Mouse (Mus musculus): ENCODE data around the gene Eno2. TPM values are rescaled to one million over a fixed set of nuclear protein-coding genes. Genes with fewer than 3 reads are reported as not detected.

Gene Eno2
- polyA plus RNA-seq, 1 experiment from 2014 or later: 89.2 TPM

- Histone ChIP-seq H3K27ac (no peak overlapping the region), H3K4me2 (no peak overlapping the region), H3K9ac (no peak overlapping the region), H3K27me3 (replicated peaks) (no peaks in the 10 kb centered on the region), H3K9me3 (no peaks in the 10 kb centered on the region), H3K4me1 (no peaks in the 10 kb centered on the region), H3K4me3 (no peak overlapping the region), H3K36me3 (replicated peaks) (no peaks in the 10 kb centered on the region)
- 86% methylated on average over 8 of the region's 8 CpGs for WGBS
- ATAC-seq (replicated peaks): no peak
Measured at GRCm38 (mm10) chr6:124729850-124730705, 39.4 kb downstream of the Eno2 start.

DNA sequence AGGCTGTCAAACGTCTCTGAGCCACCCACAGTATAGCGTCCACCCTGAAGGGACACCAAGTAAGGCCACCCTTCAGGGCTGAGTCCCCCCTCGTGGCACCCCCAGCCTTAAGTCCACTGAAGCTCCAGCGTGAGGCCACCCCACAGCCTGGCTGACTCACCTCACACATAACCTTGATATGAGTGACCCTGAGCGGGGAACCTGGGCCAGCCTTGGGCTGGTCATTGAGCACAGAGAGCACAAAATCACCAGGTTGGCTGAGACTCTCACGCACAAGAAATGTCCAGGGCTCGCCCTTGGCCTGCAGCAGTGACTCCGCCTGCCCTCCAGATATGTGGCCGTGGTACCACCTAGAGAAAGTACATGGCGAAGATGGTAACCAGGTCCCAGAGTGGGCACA lies 40.9 kb downstream of the Eno2 start:
- no peaks in the 10 kb centered on the region for H3K9me3 ChIP-seq
- H3K27me3 ChIP-seq (replicated peaks): no peaks in the 10 kb centered on the region
- no peaks in the 10 kb centered on the region for H3K4me1 ChIP-seq
- no peak overlapping the region for H3K4me3 ChIP-seq
- WGBS: 85% methylated on average over 10 of the region's 10 CpGs
- no peak overlapping the region for H3K9ac ChIP-seq
- H3K36me3 ChIP-seq (replicated peaks): no peaks in the 10 kb centered on the region
- no peak overlapping the region for H3K27ac ChIP-seq
- no peak for ATAC-seq (replicated peaks)
- no peak overlapping the region for H3K4me2 ChIP-seq

DNA sequence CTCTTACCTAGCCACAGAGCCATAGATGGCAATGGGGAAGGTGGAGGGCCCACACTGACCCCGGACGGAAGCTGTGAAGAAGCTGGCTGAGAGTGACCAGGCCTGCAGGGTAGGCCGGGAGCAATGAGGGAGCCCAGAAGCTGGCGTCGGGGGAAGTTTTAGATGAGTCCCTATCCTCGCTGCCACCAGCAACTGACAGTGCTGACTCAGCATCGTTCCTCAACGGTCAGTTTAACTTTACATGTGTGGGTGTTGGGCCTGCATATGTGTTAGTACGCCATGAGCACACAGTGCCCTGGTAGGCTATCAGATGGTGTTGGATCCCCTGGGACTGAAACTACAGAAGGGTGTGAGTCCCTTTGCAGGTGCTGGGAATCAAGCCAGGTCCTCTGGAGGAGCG lies 45.0 kb downstream of the Eno2 start:
- Histone ChIP-seq H3K4me2 (no peak overlapping the region), H3K4me1 (no peaks in the 10 kb centered on the region), H3K9me3 (no peaks in the 10 kb centered on the region), H3K4me3 (no peak overlapping the region), H3K27me3 (replicated peaks) (no peaks in the 10 kb centered on the region), H3K9ac (no peak overlapping the region), H3K36me3 (replicated peaks) (no peaks in the 10 kb centered on the region), H3K27ac (no peak overlapping the region)
- WGBS: 93% methylated on average over 10 of the region's 10 CpGs
- no peak for ATAC-seq (replicated peaks)

DNA sequence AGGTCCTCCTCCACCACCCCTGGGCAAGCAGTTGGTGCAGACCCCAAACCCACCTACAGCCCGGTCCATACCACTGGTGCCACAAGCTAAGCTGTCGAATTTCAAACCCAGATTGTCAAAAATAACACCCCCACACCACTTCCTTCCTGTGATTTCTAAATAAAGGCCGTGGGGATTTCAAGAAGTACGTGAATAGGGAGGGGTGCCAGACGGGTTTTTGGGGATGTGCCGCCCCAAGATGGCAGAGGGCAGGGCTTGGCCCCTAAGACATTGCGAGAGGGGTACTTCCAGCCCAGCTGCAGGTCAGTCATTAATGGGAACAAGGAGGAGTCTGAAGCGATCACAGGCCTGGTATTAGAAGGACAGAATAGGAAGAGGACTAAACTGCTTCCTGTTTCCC lies 45.9 kb downstream of the Eno2 start:
- Histone ChIP-seq H3K27ac (no peak overlapping the region), H3K9me3 (no peaks in the 10 kb centered on the region), H3K4me3 (no peak overlapping the region), H3K36me3 (replicated peaks) (no peaks in the 10 kb centered on the region), H3K4me1 (no peaks in the 10 kb centered on the region), H3K4me2 (no peak overlapping the region), H3K27me3 (replicated peaks) (no peaks in the 10 kb centered on the region), H3K9ac (no peak overlapping the region)
- 85% methylated on average over 8 of the region's 8 CpGs for WGBS
- ATAC-seq (replicated peaks): no peak

DNA sequence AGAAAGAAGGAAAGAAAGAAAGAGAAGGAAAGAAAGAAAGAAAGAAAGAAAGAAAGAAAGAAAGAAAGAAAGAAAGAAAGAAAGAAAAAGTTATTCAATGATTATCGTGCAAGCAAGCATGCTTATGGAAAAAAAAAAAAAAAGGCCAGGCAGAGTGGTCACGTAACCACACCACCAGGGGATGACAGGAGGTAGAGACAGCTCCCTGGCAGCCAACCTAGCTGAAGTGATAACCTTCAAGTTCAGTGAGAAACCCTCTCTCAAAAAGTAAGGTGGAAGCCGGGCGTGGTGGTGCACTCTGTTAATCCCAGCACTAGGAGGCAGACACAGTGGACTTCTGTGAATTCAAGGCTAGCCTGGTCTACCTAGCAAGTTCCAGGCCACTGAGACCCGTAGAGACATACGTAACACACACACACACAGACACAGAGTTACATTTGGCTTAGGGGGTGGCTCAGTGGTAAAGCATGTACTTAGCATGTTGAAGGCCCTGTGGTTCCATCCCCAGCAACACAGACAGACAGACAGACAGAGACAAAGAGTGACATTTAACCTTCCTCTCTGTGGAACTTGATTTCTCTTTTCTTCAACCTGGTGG lies 46.5 kb downstream of the Eno2 start:
- H3K36me3 ChIP-seq (replicated peaks): no peaks in the 10 kb centered on the region
- H3K4me2 ChIP-seq: no peak overlapping the region
- no peaks in the 10 kb centered on the region for H3K4me1 ChIP-seq
- 86% methylated on average over 6 of the region's 6 CpGs for WGBS
- no peak overlapping the region for H3K9ac ChIP-seq
- ATAC-seq (replicated peaks): no peak
- no peak overlapping the region for H3K27ac ChIP-seq
- H3K4me3 ChIP-seq: no peak overlapping the region
- no peaks in the 10 kb centered on the region for H3K27me3 ChIP-seq (replicated peaks)
- no peaks in the 10 kb centered on the region for H3K9me3 ChIP-seq

- H3K27ac ChIP-seq: no peak overlapping the region
- H3K9me3 ChIP-seq: no peaks in the 10 kb centered on the region
- no peak overlapping the region for H3K4me3 ChIP-seq
- 69% methylated on average over 11 of the region's 11 CpGs for WGBS
- no peak overlapping the region for H3K9ac ChIP-seq
- no peak for ATAC-seq (replicated peaks)
- H3K27me3 ChIP-seq (replicated peaks): no peaks in the 10 kb centered on the region
- H3K36me3 ChIP-seq (replicated peaks): peaks cover 14% of the 10 kb centered on the region
- H3K4me1 ChIP-seq: no peaks in the 10 kb centered on the region
- no peak overlapping the region for H3K4me2 ChIP-seq
Measured at GRCm38 (mm10) chr6:124720904-124721303, 48.6 kb downstream of the Eno2 start.

DNA sequence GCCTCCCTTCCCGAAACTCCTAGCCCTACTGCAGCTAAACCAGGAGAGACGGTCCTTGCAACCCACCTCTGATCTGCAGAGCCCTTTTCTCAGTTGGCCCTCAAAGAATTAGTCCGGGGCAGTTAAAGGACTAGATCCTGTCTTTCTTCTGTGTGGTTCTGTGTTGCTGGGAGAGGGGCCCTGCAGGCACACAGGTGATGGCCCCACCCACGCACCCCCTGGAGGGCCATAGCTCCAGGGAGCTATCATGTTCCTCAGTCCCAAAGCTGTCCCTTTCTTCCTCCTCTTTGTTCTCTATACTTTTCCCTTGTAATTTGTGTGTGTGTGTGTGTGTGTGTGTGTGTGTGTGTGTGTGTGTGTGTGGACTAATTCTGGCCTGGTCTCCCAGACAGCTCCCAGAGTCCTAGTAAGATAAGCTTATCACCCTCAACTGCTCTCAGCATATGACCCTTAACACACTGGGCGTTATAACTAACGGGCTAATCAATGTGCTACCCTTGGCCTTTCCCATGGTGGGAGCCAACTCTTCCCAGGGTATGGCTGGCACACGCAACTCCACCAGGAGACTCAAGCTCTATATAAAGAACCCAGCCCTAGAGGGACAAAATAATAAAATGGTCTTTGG lies 50.0 kb downstream of the Eno2 start:
- no peak overlapping the region for H3K9ac ChIP-seq
- H3K9me3 ChIP-seq: no peaks in the 10 kb centered on the region
- H3K4me2 ChIP-seq: no peak overlapping the region
- ATAC-seq (replicated peaks): no peak
- H3K4me1 ChIP-seq: no peaks in the 10 kb centered on the region
- no peaks in the 10 kb centered on the region for H3K27me3 ChIP-seq (replicated peaks)
- no peak overlapping the region for H3K27ac ChIP-seq
- no peak overlapping the region for H3K4me3 ChIP-seq
- WGBS: 75% methylated on average over 7 of the region's 7 CpGs
- peaks cover 25% of the 10 kb centered on the region for H3K36me3 ChIP-seq (replicated peaks)

- WGBS: 66% methylated on average over 15 of the region's 16 CpGs
Measured at GRCm38 (mm10) chr6:124718703-124719102, 50.8 kb downstream of the Eno2 start.

DNA sequence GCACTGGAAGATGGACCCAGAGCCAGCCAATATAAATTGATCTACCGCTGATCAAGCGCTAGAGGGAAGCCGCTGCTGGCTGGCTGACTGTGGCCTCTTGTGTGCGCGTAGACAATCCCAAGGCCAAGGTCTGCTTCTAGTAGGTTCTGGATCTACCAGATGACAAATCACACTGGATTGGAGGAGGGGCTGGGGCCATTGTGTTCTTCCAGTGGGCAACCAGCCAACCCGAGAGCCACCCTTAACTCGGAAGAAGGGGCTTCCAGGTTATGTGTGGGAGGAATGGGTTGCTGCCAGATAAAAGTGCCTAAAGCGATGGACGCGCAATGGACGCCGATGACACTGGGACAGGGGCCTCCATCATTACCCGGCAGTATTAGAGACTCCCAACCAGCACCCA lies 51.5 kb downstream of the Eno2 start:
- no peak for ATAC-seq (replicated peaks)
- Histone ChIP-seq H3K4me3 (no peak overlapping the region), H3K27me3 (replicated peaks) (no peaks in the 10 kb centered on the region), H3K9ac (no peak overlapping the region), H3K27ac (no peak overlapping the region), H3K4me2 (no peak overlapping the region), H3K36me3 (replicated peaks) (peaks cover 25% of the 10 kb centered on the region), H3K9me3 (no peaks in the 10 kb centered on the region), H3K4me1 (peaks cover 14% of the 10 kb centered on the region)
- 89% methylated on average over 13 of the region's 13 CpGs for WGBS

More at GRCm38 (mm10) chr6:124718703-124719102, 50.8 kb downstream of the Eno2 start:
- Histone ChIP-seq H3K4me1 (peaks cover 7% of the 10 kb centered on the region), H3K9ac (no peak overlapping the region), H3K27ac (no peak overlapping the region), H3K36me3 (replicated peaks) (peaks cover 25% of the 10 kb centered on the region), H3K27me3 (replicated peaks) (no peaks in the 10 kb centered on the region), H3K9me3 (no peaks in the 10 kb centered on the region), H3K4me2 (no peak overlapping the region), H3K4me3 (no peak overlapping the region)
- ATAC-seq (replicated peaks): no peak

- ATAC-seq (replicated peaks): no peak
- Histone ChIP-seq H3K27ac (no peak overlapping the region), H3K4me2 (no peak overlapping the region), H3K9ac (no peak overlapping the region), H3K36me3 (replicated peaks) (peaks cover 25% of the 10 kb centered on the region), H3K4me3 (no peak overlapping the region), H3K4me1 (peaks cover 18% of the 10 kb centered on the region), H3K27me3 (replicated peaks) (no peaks in the 10 kb centered on the region), H3K9me3 (no peaks in the 10 kb centered on the region)
- 64% methylated on average over 20 of the region's 20 CpGs for WGBS
Measured at GRCm38 (mm10) chr6:124716864-124717490, 52.5 kb downstream of the Eno2 start.

DNA sequence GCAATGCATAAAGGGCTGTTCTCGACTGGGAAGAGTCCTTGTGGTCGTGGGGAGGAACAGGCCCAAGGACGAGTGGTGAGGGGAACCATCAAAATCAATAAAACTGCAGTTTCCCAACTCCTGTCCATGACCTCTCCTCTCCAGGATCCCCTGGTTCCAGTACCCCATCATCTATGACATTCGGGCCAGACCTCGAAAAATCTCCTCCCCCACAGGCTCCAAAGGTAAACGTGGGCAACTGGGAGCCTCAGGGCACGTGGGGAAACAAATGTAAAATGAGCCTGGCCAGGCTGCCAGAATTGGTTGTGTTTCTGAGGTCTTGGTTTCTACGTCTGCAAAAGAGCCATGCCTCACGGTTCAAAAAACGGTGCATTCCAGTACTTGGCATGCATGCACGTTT lies 56.6 kb downstream of the Eno2 start:
- peaks cover 42% of the 10 kb centered on the region for H3K4me1 ChIP-seq
- H3K27ac ChIP-seq: no peak overlapping the region
- H3K9me3 ChIP-seq: no peaks in the 10 kb centered on the region
- no peak for ATAC-seq (replicated peaks)
- H3K27me3 ChIP-seq (replicated peaks): no peaks in the 10 kb centered on the region
- H3K4me3 ChIP-seq: peak overlapping the region; percentile 91
- H3K4me2 ChIP-seq: peak overlapping the region; percentile 69
- peak overlapping the region; percentile 91 for H3K9ac ChIP-seq
- WGBS: 22% methylated on average over 11 of the region's 11 CpGs
- peaks cover 25% of the 10 kb centered on the region for H3K36me3 ChIP-seq (replicated peaks)

All from midbrain, embryonic 15.5 days (tissue).